Mouse (Mus musculus) E14TG2a.4 (cell line): Measurements from ENCODE around the gene Ccdc157.

Experiments
- CTCF ChIP-seq: conservative IDR thresholded peaks from 2 replicates; pipeline ENCODE4 v1.5.1; 2014; ENCODE audit warnings: low read length
- NANOG ChIP-seq: IDR thresholded peaks from 2 replicates; pipeline ENCODE4 v1.6.1; 2014; ENCODE audit warnings: borderline replicate concordance, low read length, mixed read lengths

DNA sequence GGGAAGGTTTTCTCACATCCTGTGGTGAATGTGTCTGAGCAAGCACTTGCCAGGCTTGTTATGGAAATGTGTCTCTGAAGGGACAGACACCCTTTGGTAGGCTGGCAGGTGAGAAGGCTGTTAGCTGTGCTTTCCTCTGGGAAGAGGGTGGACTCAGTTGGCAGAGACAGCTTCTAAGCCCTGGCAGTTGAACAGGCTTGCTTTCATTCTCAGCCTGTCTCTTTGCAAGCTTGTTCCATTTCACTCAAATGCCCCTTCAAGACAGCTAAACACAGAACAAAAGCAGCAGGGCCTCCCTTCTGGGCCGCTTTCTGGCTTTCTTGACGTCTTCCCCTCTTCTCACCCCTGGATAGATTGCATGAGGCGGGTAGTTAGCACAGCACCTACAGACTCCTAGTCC lies 60.6 kb downstream of the Ccdc157 start:
- TF ChIP-seq NANOG: no peak
- TF ChIP-seq CTCF: no peak
